ENCODE assay signal across 30 mouse cellular contexts in genomic region chr2:131699798-131700197, GRCm38 (mm10).
DNase-seq lines count a peak whose midpoint lies in the region; ATAC-seq and TF ChIP-seq lines count a peak whose summit lies in the region.
"Had no signal": no experiment of that assay in that cellular context is flagged by ENCODE, and none has a peak within 500 bp of the region (broad histone marks: within the 10 kb centered on the region; RNA-seq: fewer than 3 reads in every experiment).

No protein-coding gene starts in this region.

- H3K9me3 ChIP-seq in heart, embryonic 13.5 days, result no peaks in the 10 kb centered on the region
- H3K9me3 ChIP-seq: embryonic facial prominence, embryonic 10.5 days; embryonic facial prominence, embryonic 13.5 days; forebrain, embryonic 10.5 days; heart, embryonic 12.5 days; hindbrain, embryonic 10.5 days; hindbrain, embryonic 13.5 days; intestine, embryonic 15.5 days had no signal

- 80% methylated on average over 3 of the region's 3 CpGs for WGBS in heart, embryonic 13.5 days

- TF ChIP-seq CTCF in embryonic fibroblast, embryonic 13.5 days (IDR thresholded peaks at IDR 0.05; ENCODE audit: borderline replicate concordance, insufficient read depth, low read length), result no peak

- ATAC-seq in heart, embryonic 13.5 days (ENCODE audit: extremely low read depth, insufficient number of reproducible peaks, low FRiP score, low TSS enrichment), result no peak
- ATAC-seq: activated CD4-positive, CD25-positive, alpha-beta regulatory T cell, adult 4 months; CD4-positive, CD25-positive, alpha-beta regulatory T cell, adult 4 months; forebrain, embryonic 14.5 days; forebrain, postnatal 0 days; hindbrain, embryonic 16.5 days; intestine, embryonic 15.5 days; Patski had no signal

- no peak for TF ChIP-seq POLR2A in embryonic fibroblast, embryonic 13.5 days (IDR thresholded peaks at IDR 0.05; ENCODE audit: low read depth, low read length)

- H3K4me3 ChIP-seq in heart, embryonic 13.5 days, result no peak overlapping the region
- no peak overlapping the region for H3K4me3 ChIP-seq in embryonic fibroblast, embryonic 13.5 days (ENCODE audit: insufficient read depth, low read length)
- H3K4me3 ChIP-seq: embryonic facial prominence, embryonic 10.5 days; embryonic facial prominence, embryonic 13.5 days; forebrain, embryonic 10.5 days; gastrocnemius, adult 2 months; heart, adult 2 months; heart, embryonic 12.5 days; hindbrain, embryonic 10.5 days; hindbrain, embryonic 13.5 days; intestine, embryonic 15.5 days had no signal

- no peaks in the 10 kb centered on the region for H3K27me3 ChIP-seq in heart, embryonic 13.5 days (replicated peaks)
- H3K27me3 ChIP-seq: embryonic facial prominence, embryonic 13.5 days; heart, embryonic 12.5 days; hindbrain, embryonic 13.5 days; intestine, embryonic 15.5 days; Patski had no signal

- intact Hi-C loops in heart, postnatal 10 days (cut with DNase I), result no loop called here

- peaks cover 40% of the 10 kb centered on the region for H3K4me1 ChIP-seq in heart, embryonic 13.5 days
- H3K4me1 ChIP-seq in embryonic fibroblast, embryonic 13.5 days (ENCODE audit: control insufficient read depth, insufficient read depth, low read length), result peaks cover 21% of the 10 kb centered on the region
- H3K4me1 ChIP-seq: hindbrain, embryonic 10.5 days; hindbrain, embryonic 13.5 days; intestine, embryonic 15.5 days had no signal

- H3K36me3 ChIP-seq in heart, embryonic 13.5 days, result no peaks in the 10 kb centered on the region
- H3K36me3 ChIP-seq: embryonic facial prominence, embryonic 10.5 days; embryonic facial prominence, embryonic 13.5 days; forebrain, embryonic 10.5 days; heart, embryonic 12.5 days; hindbrain, embryonic 10.5 days; hindbrain, embryonic 13.5 days; intestine, embryonic 15.5 days had no signal

- H3K9ac ChIP-seq in heart, embryonic 13.5 days, result no peak overlapping the region
- H3K9ac ChIP-seq: embryonic facial prominence, embryonic 13.5 days; forebrain, postnatal 0 days; heart, embryonic 12.5 days; hindbrain, embryonic 13.5 days; intestine, embryonic 15.5 days had no signal

- H3K4me2 ChIP-seq in heart, embryonic 13.5 days, result no peak overlapping the region
- H3K4me2 ChIP-seq: embryonic facial prominence, embryonic 13.5 days; heart, embryonic 12.5 days; hindbrain, embryonic 13.5 days; intestine, embryonic 15.5 days had no signal

- H3K27ac ChIP-seq in heart, embryonic 13.5 days (replicated peaks), result 0 out of 2 replicates have a peak overlapping the region, but pooled peaks have one; percentile 5
- H3K27ac ChIP-seq in embryonic fibroblast, embryonic 13.5 days (ENCODE audit: insufficient read depth, low read length), result peak overlapping the region; percentile 71
- H3K27ac ChIP-seq: embryonic facial prominence, embryonic 10.5 days; forebrain, embryonic 10.5 days; gastrocnemius, adult 2 months; heart, adult 2 months; hindbrain, embryonic 10.5 days; hindbrain, embryonic 13.5 days; intestine, embryonic 15.5 days had no signal

- no peak for DNase-seq in heart, postnatal 10 days
- peak; percentile 20 for DNase-seq in ES-CJ7 (ENCODE audit: low read depth, low spot score)
- peak; percentile 48 for DNase-seq in Muller cell, postnatal 12 days (ENCODE audit: inconsistent ontology term)
- DNase-seq in gastrocnemius, postnatal 4 days (ENCODE audit: low spot score in 2 of 2), result no peak
- DNase-seq: adrenal gland, adult 8-10 months; adrenal gland, postnatal 25 days; cerebellum, adult 11-12 months; cerebellum, adult 8-10 months; cerebellum, postnatal 10 days; cerebellum, postnatal 36 days; embryo, embryonic 11 days; forebrain, postnatal 0 days; gastrocnemius, adult 2 months; gastrocnemius, postnatal 14 days; heart, adult 2 months; kidney, adult 11 months had no signal

Comparison
In these comparisons a context has a peak if more than half of its experiments do, and no peak if none do; other contexts are left out.
1. DNase-seq: peak in ES-CJ7 (single experiment) and Muller cell, postnatal 12 days (single experiment); none in heart, postnatal 10 days (0 of 2) and gastrocnemius, postnatal 4 days (0 of 2).